In genomic region chr3:87749036-87749435, GRCm38 (mm10) we compare ENCODE assay signal across 9 mouse cellular contexts. TPM values are rescaled to one million over a fixed set of nuclear protein-coding genes. Genes with fewer than 3 reads are reported as not detected.
DNase-seq lines count a peak whose midpoint lies in the region; ATAC-seq lines count a peak whose summit lies in the region.
"Had no signal": no experiment of that assay in that cellular context is flagged by ENCODE, and none has a peak within 500 bp of the region (broad histone marks: within the 10 kb centered on the region; RNA-seq: fewer than 3 reads in every experiment).

No protein-coding gene starts in this region.

- H3K36me3 ChIP-seq in midbrain, embryonic 14.5 days (ENCODE audit: control insufficient read depth, insufficient read depth, low read length): no peaks in the 10 kb centered on the region
- H3K36me3 ChIP-seq in midbrain, embryonic 13.5 days: no peaks in the 10 kb centered on the region
- no peaks in the 10 kb centered on the region for H3K36me3 ChIP-seq in limb, embryonic 11.5 days (ENCODE audit: control insufficient read depth, insufficient read depth, low read length)
- H3K36me3 ChIP-seq: hindbrain, embryonic 15.5 days had no signal

- intact Hi-C loops in heart, postnatal 36 days (cut with DNase I): no loop called here

- no peak overlapping the region for H3K4me3 ChIP-seq in midbrain, embryonic 14.5 days (replicated peaks; ENCODE audit: low read depth, low read length)
- no peak overlapping the region for H3K4me3 ChIP-seq in midbrain, embryonic 13.5 days (replicated peaks)
- H3K4me3 ChIP-seq in limb, embryonic 11.5 days (ENCODE audit: low read depth, low read length): no peak overlapping the region
- H3K4me3 ChIP-seq: hindbrain, embryonic 15.5 days had no signal

- DNase-seq in cerebellum, adult 18-20 months: peak; percentile 19 to 20
- no peak for DNase-seq in cerebellum, adult 9-11 months
- peak; percentile 54 for DNase-seq in midbrain, embryonic 14.5 days
- DNase-seq in brain, adult 2 months (ENCODE audit: low read depth, low spot score): peak; percentile 77
- DNase-seq in heart, postnatal 36 days: peak; percentile 55 to 67
- peak; percentile 58 for DNase-seq in limb, embryonic 11.5 days (ENCODE audit: low spot score)
- peak; percentile 28 for DNase-seq in skeletal muscle tissue, adult 2 months (ENCODE audit: low read depth, low spot score)

- no peak overlapping the region for H3K27ac ChIP-seq in midbrain, embryonic 14.5 days (replicated peaks; ENCODE audit: low read depth, low read length)
- H3K27ac ChIP-seq in midbrain, embryonic 13.5 days: no peak overlapping the region
- no peak overlapping the region for H3K27ac ChIP-seq in limb, embryonic 11.5 days (replicated peaks; ENCODE audit: low read depth, low read length)
- H3K27ac ChIP-seq: hindbrain, embryonic 15.5 days had no signal

- no peak overlapping the region for H3K4me2 ChIP-seq in midbrain, embryonic 14.5 days (ENCODE audit: low read length)
- no peak overlapping the region for H3K4me2 ChIP-seq in midbrain, embryonic 13.5 days (replicated peaks)
- H3K4me2 ChIP-seq in limb, embryonic 11.5 days (ENCODE audit: low read depth, severe bottlenecking): no peak overlapping the region
- H3K4me2 ChIP-seq: hindbrain, embryonic 15.5 days had no signal

- H3K27me3 ChIP-seq in midbrain, embryonic 14.5 days (ENCODE audit: control insufficient read depth, insufficient read depth, low read length): no peaks in the 10 kb centered on the region
- H3K27me3 ChIP-seq in midbrain, embryonic 13.5 days: peaks cover 7% of the 10 kb centered on the region; the same call in 1 of the 2 replicates
- H3K27me3 ChIP-seq in limb, embryonic 11.5 days (ENCODE audit: control insufficient read depth, insufficient read depth, low read length): no peaks in the 10 kb centered on the region
- H3K27me3 ChIP-seq: hindbrain, embryonic 15.5 days had no signal

- no peak overlapping the region for H3K9ac ChIP-seq in midbrain, embryonic 14.5 days (replicated peaks; ENCODE audit: low read length)
- no peak overlapping the region for H3K9ac ChIP-seq in midbrain, embryonic 13.5 days (replicated peaks)
- no peak overlapping the region for H3K9ac ChIP-seq in limb, embryonic 11.5 days (ENCODE audit: low read length)
- H3K9ac ChIP-seq: hindbrain, embryonic 15.5 days had no signal

- H3K4me1 ChIP-seq in midbrain, embryonic 14.5 days (ENCODE audit: control insufficient read depth, insufficient read depth, low read length): peaks cover 10% of the 10 kb centered on the region
- H3K4me1 ChIP-seq in midbrain, embryonic 13.5 days (replicated peaks): peaks cover 15% of the 10 kb centered on the region
- peaks cover 17% of the 10 kb centered on the region for H3K4me1 ChIP-seq in limb, embryonic 11.5 days (ENCODE audit: control insufficient read depth, insufficient read depth, low read length)

- no peak for ATAC-seq in midbrain, embryonic 14.5 days (ENCODE audit: low FRiP score, low TSS enrichment)
- ATAC-seq in midbrain, embryonic 13.5 days: no peak
- ATAC-seq in limb, embryonic 11.5 days (ENCODE audit: insufficient number of reproducible peaks, low FRiP score, low TSS enrichment, low read depth): no peak

- 18% methylated on average over 5 of the region's 5 CpGs for WGBS in midbrain, embryonic 14.5 days
- 27% methylated on average over 5 of the region's 5 CpGs for WGBS in midbrain, embryonic 13.5 days
- WGBS in limb, embryonic 11.5 days: 19% methylated on average over 5 of the region's 5 CpGs

- no peaks in the 10 kb centered on the region for H3K9me3 ChIP-seq in midbrain, embryonic 14.5 days (ENCODE audit: control insufficient read depth, low read length)
- no peaks in the 10 kb centered on the region for H3K9me3 ChIP-seq in midbrain, embryonic 13.5 days
- no peaks in the 10 kb centered on the region for H3K9me3 ChIP-seq in limb, embryonic 11.5 days (ENCODE audit: control insufficient read depth, low read length)
- H3K9me3 ChIP-seq: hindbrain, embryonic 15.5 days had no signal

RNA-seq across cellular contexts. Expression of gene Lrrc71, which starts 0.6 kb away (rescaled TPM):
- polyA plus RNA-seq in midbrain, embryonic 14.5 days (2014; fragmentation: Nextera tagmentation; extraction: Ambion mirVana): 0.49 and 0.50 TPM in 2 replicates
- 0.36 and 0.62 TPM in 2 replicates for polyA plus RNA-seq in midbrain, embryonic 13.5 days (2015; fragmentation: Nextera tagmentation; extraction: Ambion mirVana)
- total RNA-seq in heart, postnatal 36 days (2021): under 1 TPM; 0.14 to 0.28 TPM
- polyA plus RNA-seq in limb, embryonic 11.5 days (2014; fragmentation: Nextera tagmentation; extraction: Ambion mirVana): 0.26 and 0.43 TPM in 2 replicates

RNA-seq across cellular contexts. Expression of gene Ntrk1, which starts 45.9 kb away (rescaled TPM):
- 1.2 and 1.7 TPM in 2 replicates for polyA plus RNA-seq in midbrain, embryonic 14.5 days (2014; fragmentation: Nextera tagmentation; extraction: Ambion mirVana)
- polyA plus RNA-seq in midbrain, embryonic 13.5 days (2015; fragmentation: Nextera tagmentation; extraction: Ambion mirVana): 2.4 and 2.5 TPM in 2 replicates
- total RNA-seq in heart, postnatal 36 days (2021): under 1 TPM; 0.16 to 0.19 TPM
- polyA plus RNA-seq in limb, embryonic 11.5 days (2014; fragmentation: Nextera tagmentation; extraction: Ambion mirVana): 0.21 and 0.44 TPM in 2 replicates

RNA-seq across cellular contexts. Expression of gene Insrr, which starts 47.7 kb away (rescaled TPM):
- polyA plus RNA-seq in midbrain, embryonic 14.5 days (2014; fragmentation: Nextera tagmentation; extraction: Ambion mirVana): 0.13 and 0.97 TPM in 2 replicates
- polyA plus RNA-seq in midbrain, embryonic 13.5 days (2015; fragmentation: Nextera tagmentation; extraction: Ambion mirVana): 0.82 and 0.87 TPM in 2 replicates
- under 1 TPM in 1 of 2 experiments, not detected in 1; 0.08 TPM for total RNA-seq in heart, postnatal 36 days (2021)
- 0.12 and 0.26 TPM in 2 replicates for polyA plus RNA-seq in limb, embryonic 11.5 days (2014; fragmentation: Nextera tagmentation; extraction: Ambion mirVana)
